Mouse (Mus musculus) liver, embryonic 12.5 days (tissue): ENCODE data around the gene Tgoln1. TPM values are rescaled to one million over a fixed set of nuclear protein-coding genes. Genes with fewer than 3 reads are reported as not detected.
A peak's percentile ranks its signal among the peaks of the same experiment; 100 is the strongest.

Experiments used
- ATAC-seq: fragments of 200-750 bp; cut with Nextera tagmentation; 2 replicates; pipeline ENCODE4 v1.8.0; 2017; ENCODE audit warnings: moderate number of reproducible peaks, mild to moderate bottlenecking, moderate library complexity
- H3K27ac ChIP-seq: fragments of 300-500 bp; sonication (generic); 2 replicates; pipeline ENCODE4 v1.5.1; 2016; ENCODE audit warnings: mild to moderate bottlenecking
- H3K27me3 ChIP-seq: fragments of 300-500 bp; sonication (generic); replicated peaks from 2 replicates; pipeline ENCODE4 v1.6.1; 2016; ENCODE audit warnings: mild to moderate bottlenecking, moderate library complexity
- H3K36me3 ChIP-seq: fragments of 300-500 bp; sonication (generic); 2 replicates; pipeline ENCODE4 v1.6.1; 2016; ENCODE audit warnings: mild to moderate bottlenecking, moderate library complexity
- H3K4me1 ChIP-seq: fragments of 300-500 bp; sonication (generic); 2 replicates; pipeline ENCODE4 v1.6.1; 2016
- H3K4me2 ChIP-seq: fragments of 300-500 bp; sonication (generic); 2 replicates; pipeline ENCODE4 v1.6.1; 2016; ENCODE audit warnings: mild to moderate bottlenecking, moderate library complexity
- H3K4me3 ChIP-seq: fragments of 300-500 bp; sonication (generic); 2 replicates; pipeline ENCODE4 v1.5.1; 2016; ENCODE audit warnings: mild to moderate bottlenecking, moderate library complexity
- H3K9ac ChIP-seq: fragments of 300-500 bp; sonication (generic); 2 replicates; pipeline ENCODE4 v1.6.1; 2016; ENCODE audit warnings: mild to moderate bottlenecking, moderate library complexity
- H3K9me3 ChIP-seq: fragments of 300-500 bp; sonication (generic); replicated peaks from 2 replicates; pipeline ENCODE4 v1.6.1; 2016; ENCODE audit warnings: mild to moderate bottlenecking, moderate library complexity
- WGBS: fragments of 180-500 bp; shearing (Covaris S2); methylation state at CpG from one replicate; pipeline ENCODE4 v1.1.7; 2016; ENCODE audit not compliant: insufficient replicate concordance; 5-methylcytosine and 5-hydroxymethylcytosine counted together
- polyA plus RNA-seq: library from polyadenylated mRNA; unstranded; fragments of >200 nt; fragmentation: Nextera tagmentation; extraction: Ambion mirVana; gene quantifications from 2 replicates; pipeline ENCODE4 v1.2.1, GENCODE M21; 2016

Gene Tgoln1
- polyA plus RNA-seq, 1 experiment from 2014 or later = 18.8 TPM

DNA sequence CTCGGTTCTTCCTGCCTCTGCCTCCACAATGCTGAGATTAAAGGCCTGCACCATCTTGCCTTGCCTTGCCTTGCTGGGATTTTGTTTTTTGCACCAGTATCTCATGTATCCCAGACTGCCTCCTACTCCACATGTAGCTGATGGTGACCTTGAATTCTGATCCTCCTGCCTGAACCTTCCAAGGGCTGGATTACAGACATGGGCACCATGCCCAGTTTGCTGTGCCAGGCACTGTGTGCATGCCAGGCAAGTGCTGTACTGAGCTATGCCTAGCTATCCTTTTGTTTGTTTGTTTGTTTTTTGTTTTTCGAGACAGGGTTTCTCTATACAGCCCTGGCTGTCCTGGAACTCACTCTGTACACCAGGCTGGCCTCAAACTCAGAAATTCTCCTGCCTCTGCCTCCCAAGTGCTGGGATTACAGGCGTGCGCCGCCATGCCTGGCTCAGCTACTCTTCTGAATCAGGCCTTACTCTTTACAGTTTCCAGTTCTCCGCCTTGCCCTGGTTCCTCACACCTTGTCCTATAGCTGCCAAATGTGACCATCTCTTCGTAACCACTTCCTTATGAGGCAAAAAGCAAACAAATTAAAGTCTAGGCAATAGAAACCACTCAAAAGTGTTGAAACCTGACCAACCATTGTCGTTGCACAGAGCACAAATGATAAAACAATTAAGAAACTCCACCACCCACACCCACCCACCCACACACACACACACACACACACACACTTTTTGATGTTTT, 7.0 kb upstream of the Tgoln1 start:
- H3K27me3 ChIP-seq = no peaks in the 10 kb centered on the region
- H3K4me1 ChIP-seq = peaks cover 21% of the 10 kb centered on the region
- WGBS = 71% methylated on average over 8 of the region's 8 CpGs
- peaks cover 7% of the 10 kb centered on the region; the same call in 1 of the 2 replicates for H3K36me3 ChIP-seq
- no peak overlapping the region for H3K4me2 ChIP-seq
- no peak overlapping the region for H3K9ac ChIP-seq
- no peaks in the 10 kb centered on the region for H3K9me3 ChIP-seq
- H3K27ac ChIP-seq = no peak overlapping the region
- no peak for ATAC-seq
- no peak overlapping the region for H3K4me3 ChIP-seq

DNA sequence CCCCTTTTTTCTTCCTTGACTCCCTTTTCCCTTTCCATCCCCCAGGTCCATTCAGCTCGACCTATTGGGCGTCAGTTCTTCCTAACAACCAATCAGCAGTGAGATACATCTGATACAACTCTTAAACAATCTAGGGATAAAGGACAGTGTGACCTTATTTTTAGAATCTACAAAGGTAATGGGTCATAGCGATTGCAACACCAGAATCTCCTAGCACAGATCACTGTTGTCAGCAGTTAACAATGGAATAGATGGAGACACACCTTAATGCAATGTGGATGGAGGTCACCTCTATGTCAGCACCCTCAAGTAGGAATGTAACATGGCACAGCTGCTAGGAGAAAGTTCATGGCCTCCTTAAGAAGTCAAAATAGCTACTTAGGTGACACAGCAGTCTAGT, 6.1 kb upstream of the Tgoln1 start:
- H3K4me2 ChIP-seq = no peak overlapping the region
- WGBS = 47% methylated on average over 3 of the region's 3 CpGs
- no peak overlapping the region for H3K27ac ChIP-seq
- no peak for ATAC-seq
- no peak overlapping the region for H3K9ac ChIP-seq
- H3K4me1 ChIP-seq = peaks cover 21% of the 10 kb centered on the region
- no peak overlapping the region for H3K4me3 ChIP-seq
- H3K9me3 ChIP-seq = no peaks in the 10 kb centered on the region
- no peaks in the 10 kb centered on the region for H3K27me3 ChIP-seq
- peaks cover 5% of the 10 kb centered on the region; the same call in 1 of the 2 replicates for H3K36me3 ChIP-seq

DNA sequence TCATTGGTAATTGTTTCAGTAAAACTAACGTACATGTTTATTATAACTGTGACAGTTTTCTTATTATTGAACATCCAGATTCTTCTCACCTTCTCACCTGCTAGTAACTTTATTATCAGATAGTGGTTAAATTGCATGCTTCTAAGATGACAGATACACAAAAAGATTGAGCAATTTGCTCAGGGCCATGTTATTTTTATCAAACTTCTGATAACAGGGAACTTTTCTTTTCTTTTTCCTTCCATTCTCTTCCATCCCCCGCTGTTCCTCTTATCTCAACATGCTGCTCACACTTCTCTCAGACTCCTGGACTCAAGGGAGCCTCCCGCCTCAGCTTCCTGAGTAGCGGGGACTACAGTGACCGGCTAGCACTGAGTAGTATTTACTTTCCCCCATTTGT, 4.1 kb upstream of the Tgoln1 start:
- H3K27me3 ChIP-seq = no peaks in the 10 kb centered on the region
- H3K4me3 ChIP-seq = no peak overlapping the region
- no peak overlapping the region for H3K27ac ChIP-seq
- peaks cover 32% of the 10 kb centered on the region for H3K4me1 ChIP-seq
- H3K36me3 ChIP-seq = no peaks in the 10 kb centered on the region
- no peaks in the 10 kb centered on the region for H3K9me3 ChIP-seq
- H3K9ac ChIP-seq = no peak overlapping the region
- H3K4me2 ChIP-seq = no peak overlapping the region
- 33% methylated on average over 5 of the region's 5 CpGs for WGBS
- no peak for ATAC-seq

DNA sequence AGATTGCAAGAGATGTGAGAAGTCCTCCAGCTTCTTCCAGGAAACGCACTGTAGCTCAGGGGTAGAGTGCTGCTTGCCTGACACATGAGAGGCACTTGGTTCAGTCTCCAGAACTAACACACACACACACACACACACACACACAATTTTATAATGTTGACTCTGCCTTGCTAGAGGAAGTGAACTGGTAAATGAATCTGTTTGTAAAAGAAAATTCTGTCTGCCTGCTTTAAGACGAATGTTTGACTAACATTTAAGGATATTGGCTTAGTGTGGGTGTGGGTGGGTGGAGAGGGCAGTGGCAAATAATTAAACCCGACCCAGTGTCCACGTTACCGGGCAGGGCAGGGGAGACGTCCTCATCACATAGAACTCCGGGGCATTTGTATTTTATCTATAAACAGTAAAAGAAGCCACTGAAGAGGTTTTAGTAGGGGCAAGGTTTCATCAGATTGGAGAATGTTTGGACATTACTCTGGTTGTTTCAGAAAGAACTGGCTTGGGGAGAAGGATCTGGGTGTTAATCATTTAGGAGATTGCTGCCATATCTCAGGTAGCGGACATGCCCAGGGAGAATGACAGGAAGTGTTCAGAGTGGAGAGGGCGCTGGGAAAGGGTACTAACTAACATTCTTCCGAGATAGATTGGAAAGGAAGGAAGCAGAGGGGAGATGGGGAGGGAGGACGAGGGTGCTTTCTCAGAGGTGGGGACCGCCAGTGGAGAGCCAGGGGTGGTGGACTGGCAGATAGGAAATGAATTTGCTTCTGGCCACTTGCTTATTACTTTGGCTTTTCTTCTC, 3.1 kb upstream of the Tgoln1 start:
- no peaks in the 10 kb centered on the region for H3K36me3 ChIP-seq
- ATAC-seq = no peak
- no peaks in the 10 kb centered on the region for H3K27me3 ChIP-seq
- peaks cover 42% of the 10 kb centered on the region for H3K4me1 ChIP-seq
- H3K4me3 ChIP-seq = no peak overlapping the region
- 22% methylated on average over 12 of the region's 12 CpGs for WGBS
- no peaks in the 10 kb centered on the region for H3K9me3 ChIP-seq
- peak overlapping the region; percentile 33 for H3K4me2 ChIP-seq
- peak overlapping the region; percentile 53 for H3K27ac ChIP-seq
- no peak overlapping the region; the same call in 1 of the 2 replicates for H3K9ac ChIP-seq

DNA sequence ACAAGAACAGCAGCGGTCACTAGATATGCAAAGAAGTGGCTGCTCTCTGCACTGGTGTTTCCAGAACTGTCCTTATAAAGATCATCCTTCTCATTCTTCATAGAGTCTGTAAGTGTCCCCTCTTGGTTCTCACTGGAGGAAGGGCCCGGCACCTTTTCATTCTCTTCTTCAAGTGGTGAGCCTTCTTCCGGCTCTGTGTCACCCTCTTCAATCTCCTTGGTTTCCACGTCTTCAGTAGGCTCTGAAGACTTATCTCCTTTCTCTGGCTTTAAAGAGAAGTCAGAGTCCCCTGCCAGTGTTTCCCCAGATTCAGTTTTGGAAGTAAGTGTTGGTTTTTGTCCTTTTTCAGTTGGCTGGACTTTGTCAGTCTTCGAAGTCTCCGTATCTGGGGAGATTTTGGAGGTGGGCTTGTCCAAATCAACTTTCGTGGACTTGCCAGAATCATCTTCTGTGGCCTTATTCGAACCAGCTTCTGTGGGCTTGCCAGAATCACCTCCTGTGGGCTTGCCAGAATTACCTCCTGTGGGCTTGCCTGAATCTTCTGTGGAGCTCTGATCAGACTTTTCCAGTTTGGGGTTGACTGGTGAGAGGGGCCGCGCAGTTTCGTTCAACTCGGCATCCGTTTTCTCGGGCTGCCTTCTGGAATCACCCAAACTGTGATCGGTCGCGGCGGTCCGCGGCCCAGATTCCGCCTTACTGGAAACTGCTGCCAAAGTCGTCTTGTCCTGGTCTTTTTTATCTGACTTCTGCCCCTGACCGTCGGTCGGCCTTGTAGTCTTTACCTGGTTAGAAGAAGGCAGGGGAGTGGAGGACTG, 1.0 kb downstream of the Tgoln1 start:
- Histone ChIP-seq H3K27me3 (no peaks in the 10 kb centered on the region), H3K4me2 (peak overlapping the region; percentile 95), H3K9me3 (no peaks in the 10 kb centered on the region), H3K9ac (peak overlapping the region; percentile 82), H3K4me1 (peaks cover 51% of the 10 kb centered on the region), H3K36me3 (peaks cover 31% of the 10 kb centered on the region), H3K4me3 (peak overlapping the region; percentile 80), H3K27ac (peak overlapping the region; percentile 89)
- ATAC-seq = no peak
- WGBS = 14% methylated on average over 25 of the region's 25 CpGs

DNA sequence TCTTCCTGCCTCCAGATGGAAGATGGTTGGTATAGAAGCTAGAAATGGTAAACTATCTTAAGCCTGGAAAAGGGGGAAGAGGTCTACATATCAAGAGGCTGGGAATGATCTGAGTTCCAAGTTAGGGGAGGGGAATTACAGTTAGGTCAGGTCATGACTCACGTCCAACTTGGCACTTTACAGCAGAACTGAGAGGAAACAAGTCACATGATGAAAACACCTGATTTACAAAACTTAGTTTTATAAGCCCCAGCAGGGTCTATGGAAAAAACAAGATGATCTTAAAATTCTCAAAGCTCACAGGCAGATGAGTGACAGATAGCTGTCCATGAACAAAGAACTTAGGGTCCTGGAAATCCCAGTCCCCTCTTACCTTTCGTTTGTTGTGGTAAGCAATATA, 1.6 kb downstream of the Tgoln1 start:
- Histone ChIP-seq H3K4me3 (peak overlapping the region; percentile 80), H3K9me3 (no peaks in the 10 kb centered on the region), H3K4me2 (peak overlapping the region; percentile 95), H3K27ac (no peak overlapping the region), H3K9ac (peak overlapping the region; percentile 82), H3K27me3 (no peaks in the 10 kb centered on the region), H3K4me1 (peaks cover 46% of the 10 kb centered on the region), H3K36me3 (peaks cover 37% of the 10 kb centered on the region)
- no peak for ATAC-seq
- WGBS = 29% methylated on average over 2 of the region's 2 CpGs

DNA sequence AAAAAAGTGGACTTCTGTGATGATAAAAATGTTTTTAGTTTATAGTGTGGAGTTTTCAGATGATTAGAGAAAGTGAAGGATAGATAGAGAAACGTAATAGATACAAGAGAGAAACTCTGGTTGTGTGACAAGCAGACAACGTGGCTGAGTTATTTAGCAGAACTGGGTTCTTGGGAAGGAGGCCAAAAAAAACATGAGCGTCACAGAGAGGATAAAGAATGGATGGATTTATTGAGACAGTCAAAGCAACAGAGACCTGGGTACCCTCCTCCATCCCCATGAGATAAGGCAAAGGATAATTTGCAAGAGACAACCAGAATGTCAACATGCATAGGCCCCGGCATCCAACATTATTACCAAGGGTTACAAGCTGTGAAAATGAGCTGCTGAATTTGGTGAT, 6.5 kb downstream of the Tgoln1 start:
- ATAC-seq = no peak
- no peak overlapping the region for H3K27ac ChIP-seq
- no peaks in the 10 kb centered on the region for H3K27me3 ChIP-seq
- peaks cover 27% of the 10 kb centered on the region for H3K4me1 ChIP-seq
- peaks cover 80% of the 10 kb centered on the region for H3K36me3 ChIP-seq
- no peak overlapping the region for H3K4me2 ChIP-seq
- H3K9me3 ChIP-seq = no peaks in the 10 kb centered on the region
- no peak overlapping the region for H3K9ac ChIP-seq
- H3K4me3 ChIP-seq = no peak overlapping the region
- 73% methylated on average over 4 of the region's 4 CpGs for WGBS

DNA sequence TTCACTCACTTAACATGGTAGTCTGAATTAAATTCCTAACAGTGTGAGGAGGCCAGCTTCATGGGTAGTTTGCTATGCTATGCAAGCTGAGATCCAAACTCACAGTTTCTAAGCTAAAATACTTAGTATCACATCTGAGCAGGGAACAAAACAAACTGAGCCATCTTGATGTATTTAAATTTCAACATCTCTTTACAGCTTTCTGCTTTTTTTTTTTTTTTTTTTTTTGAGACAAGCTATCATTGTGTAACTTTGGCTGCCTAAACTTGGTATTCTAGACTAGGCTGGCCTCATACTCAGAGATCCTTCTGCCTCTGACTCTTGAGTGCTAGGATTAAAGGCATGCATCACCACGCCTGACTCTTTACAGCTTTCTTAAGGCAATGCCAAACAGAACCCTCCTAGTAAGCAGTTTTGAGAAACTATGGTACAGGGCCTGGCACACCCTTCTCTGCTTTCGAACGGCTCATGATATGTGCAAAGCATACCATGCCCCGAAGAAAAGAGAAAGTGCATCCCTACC, 8.1 kb downstream of the Tgoln1 start:
- 85% methylated on average over 4 of the region's 4 CpGs for WGBS
- no peak overlapping the region for H3K9ac ChIP-seq
- no peaks in the 10 kb centered on the region for H3K27me3 ChIP-seq
- H3K4me2 ChIP-seq = no peak overlapping the region
- no peak for ATAC-seq
- H3K36me3 ChIP-seq = peaks cover 88% of the 10 kb centered on the region
- peaks cover 12% of the 10 kb centered on the region; the same call in 1 of the 2 replicates for H3K4me1 ChIP-seq
- H3K4me3 ChIP-seq = no peak overlapping the region
- H3K27ac ChIP-seq = no peak overlapping the region
- H3K9me3 ChIP-seq = no peaks in the 10 kb centered on the region

DNA sequence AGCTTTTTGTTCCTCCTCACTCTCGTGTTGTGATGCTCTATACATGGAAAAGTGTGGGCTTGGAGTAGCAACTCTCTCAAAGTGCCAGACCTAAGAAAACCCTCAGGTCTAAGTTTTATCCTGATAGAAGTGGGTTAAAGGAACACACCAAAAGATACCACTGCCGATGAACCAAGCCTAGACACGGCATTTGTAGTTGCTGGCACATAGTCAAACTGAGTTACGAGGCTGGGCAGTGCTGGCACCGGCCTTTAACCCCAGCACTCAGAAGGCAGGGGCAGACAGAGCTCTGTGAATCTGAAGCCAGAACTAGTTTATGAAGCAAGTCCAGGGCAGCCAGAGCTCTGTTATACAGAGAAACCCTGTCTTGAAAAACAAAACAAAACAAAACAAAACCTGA, 9.1 kb downstream of the Tgoln1 start:
- H3K36me3 ChIP-seq = peaks cover 79% of the 10 kb centered on the region
- H3K27ac ChIP-seq = no peak overlapping the region
- H3K4me3 ChIP-seq = no peak overlapping the region
- H3K9me3 ChIP-seq = no peaks in the 10 kb centered on the region
- no peak for ATAC-seq
- H3K9ac ChIP-seq = no peak overlapping the region
- 80% methylated on average over 5 of the region's 5 CpGs for WGBS
- H3K4me2 ChIP-seq = no peak overlapping the region
- 0 out of 2 replicates have a peak, but pooled peaks cover 6% of the 10 kb centered on the region for H3K4me1 ChIP-seq
- H3K27me3 ChIP-seq = no peaks in the 10 kb centered on the region

DNA sequence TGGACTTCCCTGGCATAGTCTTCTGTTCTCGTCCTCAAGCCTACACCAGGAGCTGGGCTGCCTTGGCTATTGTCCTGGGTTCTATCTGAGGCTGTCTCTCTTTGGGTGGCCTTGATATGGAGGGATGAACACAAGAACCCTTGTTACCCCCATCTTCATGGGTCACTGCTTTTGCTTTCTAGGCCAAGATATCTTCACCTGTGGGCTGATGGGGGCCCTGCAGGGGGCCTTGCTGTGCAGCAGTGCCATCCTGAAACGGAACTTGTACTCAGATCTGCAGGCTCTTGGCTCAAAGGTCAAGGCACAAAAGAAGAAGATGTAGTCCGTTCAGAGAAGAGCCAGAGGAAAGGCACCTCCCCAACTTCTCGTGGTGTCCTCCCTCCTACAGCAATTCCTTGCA, 9.7 kb downstream of the Tgoln1 start:
- Histone ChIP-seq H3K4me3 (no peak overlapping the region), H3K4me2 (no peak overlapping the region), H3K9ac (no peak overlapping the region), H3K9me3 (no peaks in the 10 kb centered on the region), H3K4me1 (0 out of 2 replicates have a peak, but pooled peaks cover 6% of the 10 kb centered on the region), H3K27ac (no peak overlapping the region), H3K27me3 (no peaks in the 10 kb centered on the region), H3K36me3 (peaks cover 78% of the 10 kb centered on the region)
- no peak for ATAC-seq
- WGBS = 70% methylated on average over 4 of the region's 4 CpGs

DNA sequence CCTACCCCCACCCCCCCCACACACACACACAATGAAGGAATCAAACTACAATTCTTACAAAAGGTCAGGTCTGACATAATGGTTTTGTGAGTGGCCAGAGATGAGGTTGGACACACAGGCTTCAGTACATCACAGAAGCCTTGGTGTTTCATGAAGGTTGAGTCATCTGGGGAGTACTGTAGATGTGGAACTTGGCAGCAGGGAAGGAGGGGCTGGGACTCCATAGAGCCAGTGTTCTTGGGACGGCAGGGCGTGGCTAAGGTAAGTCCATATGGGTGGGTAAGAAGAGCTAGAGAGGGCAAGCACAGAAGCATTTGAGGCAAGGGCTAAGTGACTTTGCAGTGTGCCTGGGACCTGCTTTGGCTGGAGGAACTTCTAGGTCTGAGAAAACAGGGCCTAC, 12.7 kb downstream of the Tgoln1 start:
- Histone ChIP-seq H3K4me3 (no peak overlapping the region), H3K27ac (no peak overlapping the region), H3K9me3 (no peaks in the 10 kb centered on the region), H3K9ac (no peak overlapping the region), H3K4me1 (peaks cover 7% of the 10 kb centered on the region), H3K4me2 (no peak overlapping the region), H3K27me3 (no peaks in the 10 kb centered on the region), H3K36me3 (peaks cover 48% of the 10 kb centered on the region)
- ATAC-seq = no peak
- WGBS = 71% methylated on average over 2 of the region's 2 CpGs
